Mouse (Mus musculus): ENCODE results near the gene 9430097D07Rik.
A peak's percentile ranks its signal among the peaks of the same experiment; 100 is the strongest.

The 9430097D07Rik gene

GRCm38 (mm10) chr2:32597248-32597647, 21.8 kb upstream of the 9430097D07Rik start:
- no peak for DNase-seq (ENCODE audit: low spot score)

- no peak for DNase-seq (ENCODE audit: low spot score)
Measured at GRCm38 (mm10) chr2:32596725-32597124, 21.2 kb upstream of the 9430097D07Rik start.

DNA sequence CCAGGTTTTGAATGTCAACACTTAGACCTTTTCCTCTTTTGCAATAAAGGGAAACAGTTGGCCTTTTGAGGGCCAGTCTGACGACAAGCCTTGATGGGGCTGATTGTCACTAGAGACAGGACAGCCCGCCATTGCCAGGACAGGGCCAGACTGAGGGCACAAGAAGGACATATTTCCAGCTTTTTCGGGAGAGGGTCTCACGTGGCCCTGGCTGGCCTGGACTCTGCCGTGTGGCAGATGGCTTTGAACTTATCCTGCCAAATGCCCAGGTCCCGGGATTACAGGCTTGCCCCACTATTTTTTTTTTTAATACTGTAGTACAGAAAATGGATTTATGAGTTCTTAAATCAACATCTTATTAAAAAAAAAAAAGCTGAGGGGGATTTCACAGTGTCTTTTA, 15.8 kb upstream of the 9430097D07Rik start:
- no peak for DNase-seq (ENCODE audit: low spot score)

GRCm38 (mm10) chr2:32590224-32590623, 14.7 kb upstream of the 9430097D07Rik start:
- no peak for DNase-seq (ENCODE audit: low spot score)

- no peak for DNase-seq (ENCODE audit: low spot score)
Measured at GRCm38 (mm10) chr2:32589213-32589795, 13.8 kb upstream of the 9430097D07Rik start.

DNA sequence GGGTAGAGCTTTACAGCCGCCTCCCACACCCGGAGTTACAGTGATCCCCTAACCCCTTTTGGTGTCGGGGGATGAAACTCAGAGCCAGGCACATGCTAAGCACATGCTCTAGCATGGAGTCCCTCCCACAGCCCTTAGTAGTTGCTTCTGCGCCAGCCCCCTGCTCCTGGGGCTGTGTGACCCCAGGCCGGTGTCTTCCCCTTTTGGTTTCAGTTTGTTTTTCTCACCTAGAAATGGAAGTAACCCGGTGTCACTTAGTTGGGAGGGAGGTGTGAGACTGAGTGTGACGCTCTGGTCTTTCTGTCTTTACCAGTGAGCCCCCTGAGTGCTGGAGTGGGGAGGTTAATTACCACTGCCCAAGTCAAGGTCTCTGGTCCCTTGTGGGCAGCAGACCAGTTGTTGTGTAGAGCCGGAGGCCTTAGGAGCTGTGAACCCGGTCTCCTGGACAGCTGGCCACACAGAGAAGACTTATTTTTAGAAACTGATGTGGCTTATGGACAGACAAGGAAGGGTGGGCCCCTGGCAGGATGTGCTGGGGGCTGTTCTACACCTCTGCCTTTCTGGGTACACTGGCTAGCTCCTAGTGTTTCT, 12.3 kb upstream of the 9430097D07Rik start:
- DNase-seq (ENCODE audit: low spot score) = no peak

DNA sequence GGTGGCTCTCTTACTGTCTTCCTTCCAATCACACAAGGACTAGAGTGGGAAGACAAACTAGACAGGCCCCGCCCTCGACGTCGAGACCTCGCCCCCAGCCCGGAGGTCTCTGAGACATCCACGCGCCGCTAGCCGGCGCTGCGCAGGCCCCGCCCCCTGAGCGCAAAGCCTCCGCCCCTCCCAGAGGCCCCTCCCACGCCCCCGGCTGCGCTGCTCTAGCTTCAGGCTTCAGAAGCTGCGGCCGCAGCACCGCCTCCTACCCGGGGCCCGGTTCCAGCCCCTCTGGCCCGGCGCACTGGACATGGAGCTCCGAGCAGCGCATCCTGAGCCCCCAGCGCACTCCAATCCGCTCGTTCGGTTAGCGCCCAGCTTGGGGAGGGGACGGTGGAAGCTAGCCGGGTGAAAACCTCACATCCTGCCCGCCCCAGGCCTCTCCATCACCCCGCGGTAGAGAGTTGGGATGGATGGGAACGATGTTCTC, 11.4 kb upstream of the 9430097D07Rik start, which contains the start of gene St6galnac4:
Gene St6galnac4, plus strand, starts transcription at position 225 of the 481 bp plus-strand sequence.
- peak; percentile 58 for DNase-seq (ENCODE audit: low spot score)

GRCm38 (mm10) chr2:32585149-32585714, 9.7 kb upstream of the 9430097D07Rik start:
- no peak for DNase-seq (ENCODE audit: low spot score)

GRCm38 (mm10) chr2:32582830-32583799, 7.6 kb upstream of the 9430097D07Rik start:
- DNase-seq (ENCODE audit: low spot score) = no peak

DNA sequence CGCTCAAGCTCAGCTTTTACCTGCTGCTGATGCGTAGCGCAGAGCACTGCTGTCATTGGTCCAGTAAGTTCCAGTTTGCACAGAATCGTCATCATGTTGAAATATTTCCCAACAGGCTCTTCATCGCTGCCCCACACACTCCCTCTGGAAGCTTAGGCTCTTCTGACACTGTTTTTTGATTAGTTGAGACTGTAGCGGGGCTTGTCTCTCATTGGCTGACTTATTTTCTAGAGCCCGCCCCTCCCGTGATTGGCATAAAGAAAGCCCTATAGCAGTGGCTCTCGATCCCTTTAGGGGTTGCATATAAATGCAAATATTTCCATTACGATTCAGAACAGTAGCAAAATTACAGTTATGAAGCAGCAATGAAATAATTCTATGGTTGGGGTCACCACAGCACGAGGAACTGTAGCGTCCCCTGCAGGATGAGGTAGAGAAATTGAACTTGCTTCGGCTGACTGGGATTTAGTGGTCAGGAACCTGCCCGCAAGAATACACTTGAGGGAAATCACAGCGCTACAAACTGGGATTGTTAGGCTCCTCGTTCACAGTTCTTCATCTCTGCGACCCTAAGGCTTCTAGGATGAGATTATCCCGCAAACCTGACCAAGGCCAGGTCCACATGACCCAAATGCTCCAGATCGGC, 6.1 kb upstream of the 9430097D07Rik start:
- no peak for DNase-seq (ENCODE audit: low spot score)

GRCm38 (mm10) chr2:32578146-32579046, 2.9 kb upstream of the 9430097D07Rik start:
- DNase-seq (ENCODE audit: low spot score) = no peak

DNA sequence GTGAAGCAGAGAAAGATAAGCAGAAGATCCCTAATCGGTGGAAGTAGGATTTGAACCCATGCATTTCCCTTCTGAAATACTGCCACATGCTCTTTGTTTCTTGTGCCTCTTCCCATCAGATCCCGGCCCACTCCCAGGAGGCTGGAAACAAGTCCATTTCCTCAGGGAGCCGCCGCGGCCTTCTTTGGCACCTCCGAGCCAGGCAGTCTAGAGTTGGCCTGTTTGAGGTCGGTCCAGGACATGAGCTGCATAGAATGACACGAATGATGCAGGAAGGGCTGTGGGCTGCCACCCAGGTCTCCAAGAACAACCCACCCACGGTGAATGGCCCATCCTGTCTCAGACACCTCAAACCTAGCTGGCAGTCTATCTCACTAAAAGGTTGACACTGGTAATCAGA, 1.0 kb upstream of the 9430097D07Rik start:
- DNase-seq (ENCODE audit: low spot score) = no peak

DNA sequence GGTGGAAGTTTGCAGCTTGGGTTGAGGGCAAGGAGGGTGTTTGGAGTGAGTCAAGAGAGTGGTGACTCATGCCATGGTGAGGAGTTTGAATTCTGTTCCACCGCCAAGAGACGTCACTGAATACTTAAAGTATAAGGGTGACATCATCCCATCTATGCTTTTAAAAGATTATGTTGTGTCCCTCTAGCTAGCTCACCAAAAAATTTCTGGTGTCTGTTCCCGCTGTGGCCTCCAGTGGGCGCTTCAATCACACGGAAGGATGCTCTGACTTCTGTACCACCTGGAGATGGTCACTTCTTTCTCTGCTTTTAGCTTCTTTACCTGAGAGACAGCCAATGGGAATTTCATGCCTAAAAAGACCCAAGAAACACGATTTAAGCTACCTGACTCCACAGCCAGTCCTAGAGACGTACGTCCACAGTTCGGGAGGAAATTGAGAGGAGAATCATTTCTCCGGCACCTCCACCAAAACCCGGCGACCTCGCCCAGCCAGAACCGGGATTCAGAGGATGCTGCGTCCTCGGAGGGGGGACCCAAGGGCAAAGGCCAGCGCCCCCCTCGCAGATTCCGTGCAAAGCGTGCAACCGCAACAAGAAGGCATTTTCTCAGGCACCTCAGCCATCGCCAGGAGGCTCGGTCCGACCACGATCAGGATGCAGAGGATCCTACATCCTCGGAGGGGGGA, 441 bp downstream of the 9430097D07Rik start:
- no peak for DNase-seq (ENCODE audit: low spot score)

DNA sequence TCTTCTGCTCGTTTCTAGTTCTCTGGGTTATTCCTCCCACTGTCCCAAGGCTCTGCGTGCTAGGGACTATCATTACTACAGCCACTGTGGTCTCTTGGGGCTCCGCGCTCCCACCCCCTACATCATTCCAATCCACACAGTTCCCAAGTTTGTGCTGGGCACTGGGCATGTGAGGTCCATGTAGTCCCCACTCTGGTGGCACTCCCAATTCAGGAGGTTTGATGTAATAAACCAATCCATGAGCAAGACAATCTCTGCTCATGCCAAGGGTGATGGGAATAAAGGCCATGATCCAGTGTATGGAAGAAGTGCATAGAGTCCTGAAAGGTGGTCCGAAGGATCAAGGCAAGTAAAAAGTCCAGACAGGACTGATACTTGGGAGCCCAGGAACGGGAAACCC, 987 bp downstream of the 9430097D07Rik start, which contains the start of gene Pip5kl1:
Gene Pip5kl1, plus strand, starts transcription at position 301 of the 400 bp plus-strand sequence.
- DNase-seq (ENCODE audit: low spot score) = no peak

DNA sequence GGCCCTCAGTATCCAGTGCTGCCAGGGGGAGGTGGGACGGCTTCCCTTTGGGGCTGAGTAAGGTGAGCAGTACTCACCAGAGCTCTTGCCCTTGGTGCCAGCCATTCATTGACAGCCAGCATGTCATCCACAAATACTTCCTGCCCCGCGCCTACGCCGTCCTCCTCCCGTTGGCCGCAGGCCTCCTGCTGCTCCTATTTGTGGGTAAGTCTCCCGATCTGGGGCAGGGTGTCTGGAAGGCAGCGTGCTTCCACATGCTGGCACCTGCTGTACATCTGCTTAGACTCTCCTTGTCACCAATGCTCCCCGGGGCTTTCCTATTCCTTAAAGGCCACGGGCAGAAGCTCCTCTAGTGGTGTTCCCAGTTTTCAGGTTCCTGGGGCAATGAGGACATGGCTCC, 3.3 kb downstream of the 9430097D07Rik start:
- DNase-seq (ENCODE audit: low spot score) = no peak

- peak; percentile 57 for DNase-seq (ENCODE audit: low spot score)
Measured at GRCm38 (mm10) chr2:32570698-32571494, 4.6 kb downstream of the 9430097D07Rik start, which contains the start of gene Dpm2. Dpm2 (plus strand) TSS chr2:32570858.

GRCm38 (mm10) chr2:32568941-32569340, 6.5 kb downstream of the 9430097D07Rik start:
- no peak for DNase-seq (ENCODE audit: low spot score)

DNA sequence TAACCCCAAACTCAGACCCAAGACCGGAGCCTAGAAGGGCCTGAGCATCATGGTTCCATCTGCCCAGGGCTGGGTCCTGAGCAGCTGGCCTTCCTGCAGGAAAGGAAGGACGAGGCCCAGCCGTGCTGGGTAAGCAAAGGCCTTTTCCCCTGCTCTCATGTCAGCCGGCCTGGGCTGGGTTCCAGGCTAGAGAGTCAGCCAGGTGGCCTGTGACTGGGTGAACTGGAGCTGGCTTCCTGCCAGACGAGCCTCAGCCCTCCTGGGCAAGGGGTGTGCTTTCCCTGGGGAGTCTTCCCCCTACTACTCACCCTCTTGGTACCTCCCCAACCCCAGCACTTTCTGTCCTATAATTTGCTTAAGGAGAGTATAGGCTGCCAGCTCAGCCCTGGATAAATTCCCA, 7.3 kb downstream of the 9430097D07Rik start:
- no peak for DNase-seq (ENCODE audit: low spot score)

GRCm38 (mm10) chr2:32566536-32567063, 8.9 kb downstream of the 9430097D07Rik start:
- DNase-seq (ENCODE audit: low spot score) = no peak

Measured in urinary bladder, postnatal 10 days (tissue).